Mouse (Mus musculus) CH12.LX (cell line): Measurements from ENCODE around the gene Folr2. TPM values are rescaled to one million over a fixed set of nuclear protein-coding genes. Genes with fewer than 3 reads are reported as not detected.

Experiments used
- DNase-seq: peaks from one replicate; pipeline ENCODE4 v3.0.0-alpha.2; 2013; ENCODE audit errors: extremely low read depth
- H3K27ac ChIP-seq: 2 replicates; pipeline ENCODE4 v1.5.1; 2012; ENCODE audit warnings: low read depth, mild to moderate bottlenecking, control low read depth, moderate library complexity; ENCODE audit not compliant: insufficient read depth
- H3K27me3 ChIP-seq: replicated peaks from 2 replicates; pipeline ENCODE3; 2012; ENCODE audit warnings: inconsistent platforms
- H3K36me3 ChIP-seq, 2 experiments: replicated peaks in 1 of 2; 2 replicates each; pipeline versions ENCODE3 to v1.6.1; 2012; ENCODE audit warnings: inconsistent platforms in 1 of 2, low read length in 1 of 2, mild to moderate bottlenecking in 1 of 2, mixed read lengths in 1 of 2, moderate library complexity in 1 of 2; ENCODE audit not compliant: control insufficient read depth in 1 of 2, insufficient read depth in 1 of 2
- H3K4me1 ChIP-seq, 2 experiments: 2 replicates each; pipeline ENCODE4 v1.6.1; 2012; ENCODE audit warnings: inconsistent platforms in 1 of 2, moderate library complexity in 1 of 2; ENCODE audit not compliant: insufficient read depth in 2 of 2, control insufficient read depth in 1 of 2
- H3K4me2 ChIP-seq: 2 replicates; pipeline ENCODE4 v1.6.1; 2012; ENCODE audit warnings: low read depth, mild to moderate bottlenecking, control low read depth; ENCODE audit not compliant: poor library complexity, insufficient read depth, severe bottlenecking
- H3K4me3 ChIP-seq, 3 experiments: fragments of 150-350 bp in 1 of 3; sonication (generic) in 1 of 3; replicated peaks in 1 of 3; 2 replicates each; pipeline versions ENCODE3 to v1.5.1; 2011 to 2012; ENCODE audit warnings: low read depth in 2 of 3, low read length in 2 of 3, mild to moderate bottlenecking in 2 of 3, moderate library complexity in 2 of 3, control low read depth in 1 of 3, improper control_type of control experiment in 1 of 3, inconsistent platforms in 1 of 3, mixed read lengths in 1 of 3; ENCODE audit not compliant: poor library complexity in 1 of 3
- H3K79me2 ChIP-seq: replicated peaks from 2 replicates; pipeline ENCODE4 v1.6.1; 2012; ENCODE audit warnings: mild to moderate bottlenecking, moderate library complexity; ENCODE audit not compliant: control insufficient read depth, poor library complexity, insufficient read depth, severe bottlenecking; ENCODE audit errors: extremely low read depth
- H3K9ac ChIP-seq: 2 replicates; pipeline ENCODE4 v1.6.1; 2012; ENCODE audit warnings: low read depth, mild to moderate bottlenecking, control low read depth, moderate library complexity; ENCODE audit not compliant: insufficient read depth
- H3K9me3 ChIP-seq: replicated peaks from 2 replicates; pipeline ENCODE3; 2012; ENCODE audit warnings: low read length, inconsistent platforms, mixed read lengths
- CHD1 ChIP-seq: IDR thresholded peaks from 2 replicates; pipeline ENCODE4 v1.6.1; 2012; ENCODE audit warnings: low read depth, low read length, improper control_type of control experiment, inconsistent platforms
- CTCF ChIP-seq, 2 experiments: IDR thresholded peaks in 1 of 2; conservative IDR thresholded peaks in 1 of 2; 2 replicates each; pipeline ENCODE4 v1.5.1; 2011 to 2012; ENCODE audit warnings: low read depth in 2 of 2, low read length in 2 of 2, improper control_type of control experiment in 1 of 2, inconsistent platforms in 1 of 2, mild to moderate bottlenecking in 1 of 2, moderate library complexity in 1 of 2
- E2F4 ChIP-seq: IDR thresholded peaks from 2 replicates; pipeline ENCODE4 v1.6.1; 2011; ENCODE audit warnings: low read depth, low read length, improper control_type of control experiment; ENCODE audit not compliant: insufficient replicate concordance
- ELF1 ChIP-seq: IDR thresholded peaks from 2 replicates; pipeline ENCODE4 v1.6.1; 2014; ENCODE audit warnings: low read depth, mild to moderate bottlenecking, inconsistent platforms, low read length, improper control_type of control experiment
- ETS1 ChIP-seq: conservative IDR thresholded peaks from 2 replicates; pipeline ENCODE4 v1.6.1; 2012; ENCODE audit warnings: low read depth, mild to moderate bottlenecking, inconsistent platforms, low read length, improper control_type of control experiment, moderate library complexity
- GABPA ChIP-seq: IDR thresholded peaks from 2 replicates; pipeline ENCODE4 v1.6.1; 2012; ENCODE audit warnings: low read depth, low read length, improper control_type of control experiment, inconsistent platforms; ENCODE audit not compliant: insufficient replicate concordance
- HCFC1 ChIP-seq: IDR thresholded peaks from 2 replicates; pipeline ENCODE4 v1.6.1; 2012; ENCODE audit warnings: low read depth, mild to moderate bottlenecking, inconsistent platforms, low read length, improper control_type of control experiment
- JUN ChIP-seq: IDR thresholded peaks from 2 replicates; pipeline ENCODE4 v1.6.1; 2011; ENCODE audit warnings: low read depth, mild to moderate bottlenecking, low read length, improper control_type of control experiment, moderate library complexity; ENCODE audit not compliant: insufficient read depth
- JUND ChIP-seq: conservative IDR thresholded peaks from 2 replicates; pipeline ENCODE4 v1.6.1; 2011; ENCODE audit warnings: low read depth, low read length, improper control_type of control experiment
- KAT2A ChIP-seq: IDR thresholded peaks from 2 replicates; pipeline ENCODE4 v1.6.1; 2012; ENCODE audit warnings: low read length, improper control_type of control experiment, inconsistent platforms; ENCODE audit not compliant: insufficient replicate concordance
- MAFK ChIP-seq: IDR thresholded peaks from 2 replicates; pipeline ENCODE4 v1.6.1; 2011; ENCODE audit warnings: low read length, improper control_type of control experiment; ENCODE audit not compliant: insufficient replicate concordance
- MAX ChIP-seq: IDR thresholded peaks from 2 replicates; pipeline ENCODE4 v1.6.1; 2011; ENCODE audit warnings: low read length, improper control_type of control experiment
- POLR2A ChIP-seq: IDR thresholded peaks from 2 replicates; pipeline ENCODE4 v1.6.1; 2011; ENCODE audit warnings: low read depth, mild to moderate bottlenecking, improper control_type of control experiment, low read length
- POLR2AphosphoS2 ChIP-seq: IDR thresholded peaks from 2 replicates; pipeline ENCODE4 v1.6.1; 2011; ENCODE audit warnings: low read depth, low read length, improper control_type of control experiment
- SIN3A ChIP-seq: IDR thresholded peaks from 2 replicates; pipeline ENCODE4 v1.6.1; 2012; ENCODE audit warnings: low read length, improper control_type of control experiment, inconsistent platforms
- TCF12 ChIP-seq: IDR thresholded peaks from 2 replicates; pipeline ENCODE4 v1.6.1; 2014; ENCODE audit warnings: low read depth, mild to moderate bottlenecking, inconsistent platforms, low read length, improper control_type of control experiment
- USF1 ChIP-seq: IDR thresholded peaks from 2 replicates; pipeline ENCODE4 v1.6.1; 2014; ENCODE audit warnings: low read depth, mild to moderate bottlenecking, inconsistent platforms, low read length, improper control_type of control experiment
- ZKSCAN1 ChIP-seq: IDR thresholded peaks from 2 replicates; pipeline ENCODE4 v1.6.1; 2012; ENCODE audit warnings: low read depth, inconsistent platforms, low read length, improper control_type of control experiment, borderline replicate concordance
- ZNF384 ChIP-seq: IDR thresholded peaks from 2 replicates; pipeline ENCODE4 v1.6.1; 2012; ENCODE audit warnings: low read depth, low read length, improper control_type of control experiment, inconsistent platforms
- dilution Hi-C: fragments of 300-500 bp; cut with MboI; formaldehyde crosslinking; loops from 2 replicates; pipeline ENCODE4 v1.14.3; 2020; ENCODE audit warnings: low sequenced_read_pairs; ENCODE audit not compliant: extremely low pct_unique_long_range_greater_than_20kb, extremely low pct_ligation_motif_present
- in situ Hi-C: fragments of 300-500 bp; cut with MboI; formaldehyde crosslinking; loops from 3 replicates; pipeline ENCODE4 v1.14.3; 2019; ENCODE audit warnings: low sequenced_read_pairs, low pct_ligation_motif_present, low pct_unique_long_range_greater_than_20kb, mixed read lengths
- polyA plus RNA-seq: library from polyadenylated mRNA; unstranded; fragments of >175 nt; gene quantifications from 2 replicates; pipeline ENCODE4 v1.2.1, GENCODE M21; 2012; ENCODE audit warnings: low read depth; ENCODE audit not compliant: insufficient read length
- total RNA-seq, 2 experiments: library from RNA; depleted of rRNA; stranded (reverse); fragments of 300-350 nt in 1 of 2; fragments of >200 nt in 1 of 2; gene quantifications; 2 replicates each; pipeline ENCODE4 v1.2.3; 2012 to 2014

The Folr2 gene
- not detected in 2 replicates for total RNA-seq (2012; rRNA removed)
- total RNA-seq (2014; rRNA removed), result not detected in 2 replicates
- not detected in 2 replicates for polyA plus RNA-seq

DNA sequence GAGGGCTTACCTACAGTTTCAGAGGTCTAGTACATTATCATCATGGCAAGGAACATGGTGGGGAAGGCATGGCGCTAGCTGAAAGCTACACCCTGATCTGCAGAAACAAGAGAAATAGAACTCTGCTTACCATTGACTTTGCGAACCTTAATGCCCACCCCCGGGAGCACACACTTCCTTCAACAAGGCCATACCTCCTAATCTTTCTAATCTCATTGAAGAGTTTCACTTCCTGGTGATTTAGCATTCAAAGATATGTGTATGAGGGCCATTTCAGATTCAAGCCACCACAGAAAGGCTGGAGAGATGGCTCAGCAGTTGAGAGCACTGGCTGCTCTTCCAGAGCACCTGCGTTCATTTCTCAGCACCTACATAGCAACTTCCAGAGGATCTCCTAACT lies at the start of gene Folr2:
Gene Folr2, minus strand, starts transcription at position 101 of the 400 bp plus-strand sequence.
- no peaks in the 10 kb centered on the region for H3K36me3 ChIP-seq
- no peak within 1 kb of the TSS for H3K9ac ChIP-seq
- H3K79me2 ChIP-seq, result no peaks in the 10 kb centered on the region
- H3K27me3 ChIP-seq, result no peaks in the 10 kb centered on the region
- no peak within 1 kb of the TSS for H3K4me2 ChIP-seq
- in situ Hi-C loops (no loop called here), dilution Hi-C loops (no loop called here)
- no peak for TF ChIP-seq CTCF (conservative IDR thresholded peaks at IDR 0.05 in 1 of 2, IDR thresholded peaks at IDR 0.05 in 1 of 2; ENCODE audit: low read depth in 2 of 2, low read length in 2 of 2)
- no peak for TF ChIP-seq TCF12
- no peak for TF ChIP-seq JUN
- TF ChIP-seq E2F4, result no peak
- TF ChIP-seq KAT2A, result no peak
- no peaks in the 10 kb centered on the region for H3K9me3 ChIP-seq
- DNase-seq, result no peak
- peaks cover 4 to 22% of the 10 kb centered on the region in 2 experiments; a peak in 2 of 4 replicates for H3K4me1 ChIP-seq
- H3K27ac ChIP-seq, result no peak within 1 kb of the TSS
- H3K4me3 ChIP-seq, result no peak within 1 kb of the TSS

DNA sequence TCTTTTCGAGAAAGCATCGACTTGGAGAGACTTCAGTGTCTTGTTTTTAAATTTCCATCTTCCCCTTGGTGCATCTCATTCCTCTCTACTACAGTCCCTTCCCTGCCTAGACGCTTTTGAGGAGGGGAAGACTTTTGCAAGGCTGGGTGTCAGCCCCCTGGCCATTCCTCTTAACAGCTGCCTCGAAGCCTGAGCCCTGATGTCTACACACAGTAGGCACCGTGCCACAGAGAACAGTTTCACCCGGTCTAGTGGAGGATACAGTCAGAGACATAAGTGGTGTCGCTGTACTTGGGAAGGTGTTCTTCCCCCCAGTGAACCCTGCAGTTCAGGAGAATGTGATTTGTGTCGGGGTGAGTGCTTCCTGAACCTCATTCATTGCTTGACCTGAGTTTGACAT lies 49.7 kb upstream of the Folr2 start:
- dilution Hi-C loops (no loop called here), in situ Hi-C loops (no loop called here)
- H3K4me1 ChIP-seq, result peaks cover 7 to 35% of the 10 kb centered on the region in 2 experiments; a peak in 3 of 4 replicates
- peak overlapping the region; percentile 71 for H3K4me2 ChIP-seq
- no peak overlapping the region for H3K27ac ChIP-seq
- H3K4me3 ChIP-seq, result peak overlapping the region; percentile 52 to 76 (median 75)
- no peak for DNase-seq
- H3K36me3 ChIP-seq, result peaks cover 22 to 45% of the 10 kb centered on the region in 2 experiments
- H3K9me3 ChIP-seq, result peaks cover 6% of the 10 kb centered on the region
- H3K79me2 ChIP-seq, result peaks cover 22% of the 10 kb centered on the region
- peak overlapping the region; percentile 85 for H3K9ac ChIP-seq
- no peaks in the 10 kb centered on the region for H3K27me3 ChIP-seq
- 0 out of 2 replicates have a peak, but pooled peaks have one; percentile 17 for TF ChIP-seq CHD1
- no peak for TF ChIP-seq ZKSCAN1

GRCm38 (mm10) chr7:101906287-101906681 lies 49.3 kb upstream of the Folr2 start, which contains the start of gene Tomt:
Gene Tomt (minus strand): TSS chr7:101906359.
- H3K9me3 ChIP-seq, result peaks cover 6% of the 10 kb centered on the region
- H3K4me3 ChIP-seq, result peak within 1 kb of the TSS; percentile 52 to 76 (median 75)
- no peaks in the 10 kb centered on the region for H3K27me3 ChIP-seq
- no peak for TF ChIP-seq MAX
- TF ChIP-seq ELF1, result no peak
- no peak for TF ChIP-seq JUND
- no peak for TF ChIP-seq HCFC1
- TF ChIP-seq ZKSCAN1, result no peak
- no peak for TF ChIP-seq POLR2AphosphoS2
- TF ChIP-seq SIN3A, result no peak
- no peak for TF ChIP-seq POLR2A
- TF ChIP-seq ETS1, result no peak
- no peak for TF ChIP-seq JUN
- TF ChIP-seq USF1, result no peak
- no peak for TF ChIP-seq GABPA
- no peak for TF ChIP-seq CTCF (conservative IDR thresholded peaks at IDR 0.05 in 1 of 2, IDR thresholded peaks at IDR 0.05 in 1 of 2; ENCODE audit: low read depth in 2 of 2, low read length in 2 of 2)
- no peak for TF ChIP-seq ZNF384
- no peak for TF ChIP-seq MAFK
- H3K9ac ChIP-seq, result peak within 1 kb of the TSS; percentile 85
- dilution Hi-C loops, result no loop called here
- H3K36me3 ChIP-seq, result peaks cover 18 to 43% of the 10 kb centered on the region in 2 experiments
- peaks cover 7 to 35% of the 10 kb centered on the region in 2 experiments; a peak in 3 of 4 replicates for H3K4me1 ChIP-seq
- in situ Hi-C loops, result no loop called here
- peak within 1 kb of the TSS; percentile 87 for H3K4me2 ChIP-seq
- peaks cover 22% of the 10 kb centered on the region for H3K79me2 ChIP-seq
- H3K27ac ChIP-seq, result peak within 1 kb of the TSS; percentile 72
- DNase-seq, result no peak
